Mouse (Mus musculus) splenic B cell, adult 2 months (primary cell): ENCODE data around the gene Bcas2.
A peak's percentile ranks its signal among the peaks of the same experiment; 100 is the strongest.
"Not testable (repeated sequence)": the region's sequence is repeated elsewhere in the genome, so short reads cannot be mapped to it uniquely, and the experiment has no call there.

Experiments
- DNase-seq: peaks from one replicate; pipeline ENCODE4 v3.0.0-alpha.2; 2011; ENCODE audit warnings: low read depth, low spot score
- H3K27me3 ChIP-seq: 2 replicates; pipeline ENCODE4 v1.6.1; 2012; ENCODE audit warnings: mild to moderate bottlenecking, low read length, moderate library complexity, mixed read lengths; ENCODE audit not compliant: control insufficient read depth, poor library complexity, insufficient read depth, severe bottlenecking
- H3K36me3 ChIP-seq: 2 replicates; pipeline ENCODE4 v1.6.1; 2012; ENCODE audit warnings: mild to moderate bottlenecking, low read length, moderate library complexity, mixed read lengths; ENCODE audit not compliant: control insufficient read depth, poor library complexity, insufficient read depth, severe bottlenecking

Gene Bcas2

GRCm38 (mm10) chr3:103188856-103189255 lies 17.4 kb downstream of the Bcas2 start:
- DNase-seq = no peak

GRCm38 (mm10) chr3:103192161-103192560 lies 20.7 kb downstream of the Bcas2 start:
- H3K36me3 ChIP-seq = no peaks in the 10 kb centered on the region
- DNase-seq = no peak

More at GRCm38 (mm10) chr3:103188856-103189255, 17.4 kb downstream of the Bcas2 start:
- Histone ChIP-seq H3K36me3 (no peaks in the 10 kb centered on the region), H3K27me3 (no peaks in the 10 kb centered on the region)

GRCm38 (mm10) chr3:103193186-103193585 lies 21.7 kb downstream of the Bcas2 start:
- Histone ChIP-seq H3K27me3 (no peaks in the 10 kb centered on the region), H3K36me3 (no peaks in the 10 kb centered on the region)
- DNase-seq = no peak

More at GRCm38 (mm10) chr3:103192161-103192560, 20.7 kb downstream of the Bcas2 start:
- H3K27me3 ChIP-seq = no peaks in the 10 kb centered on the region

GRCm38 (mm10) chr3:103196320-103196823 lies 24.9 kb downstream of the Bcas2 start:
- no peak for DNase-seq
- Histone ChIP-seq H3K27me3 (no peaks in the 10 kb centered on the region), H3K36me3 (no peaks in the 10 kb centered on the region)

- Histone ChIP-seq H3K36me3 (no peaks in the 10 kb centered on the region), H3K27me3 (no peaks in the 10 kb centered on the region)
- no peak for DNase-seq
Measured at GRCm38 (mm10) chr3:103199386-103199785, 27.9 kb downstream of the Bcas2 start.

- H3K36me3 ChIP-seq, H3K27me3 ChIP-seq, DNase-seq: not testable (repeated sequence)
Measured at GRCm38 (mm10) chr3:103201105-103201504, 29.6 kb downstream of the Bcas2 start.

- H3K27me3 ChIP-seq = no peaks in the 10 kb centered on the region
- DNase-seq = no peak
- H3K36me3 ChIP-seq = no peaks in the 10 kb centered on the region
Measured at GRCm38 (mm10) chr3:103203554-103203953, 32.1 kb downstream of the Bcas2 start.

- no peak for DNase-seq
- H3K27me3 ChIP-seq = no peaks in the 10 kb centered on the region
- no peaks in the 10 kb centered on the region for H3K36me3 ChIP-seq
Measured at GRCm38 (mm10) chr3:103204445-103204844, 33.0 kb downstream of the Bcas2 start.

- H3K36me3 ChIP-seq = no peaks in the 10 kb centered on the region
- H3K27me3 ChIP-seq = no peaks in the 10 kb centered on the region
- peak; percentile 91 for DNase-seq
Measured at GRCm38 (mm10) chr3:103206393-103206792, 34.9 kb downstream of the Bcas2 start.

GRCm38 (mm10) chr3:103207749-103208148 lies 36.3 kb downstream of the Bcas2 start:
- Histone ChIP-seq H3K27me3 (no peaks in the 10 kb centered on the region), H3K36me3 (no peaks in the 10 kb centered on the region)
- no peak for DNase-seq

GRCm38 (mm10) chr3:103208237-103208636 lies 36.8 kb downstream of the Bcas2 start:
- Histone ChIP-seq H3K27me3 (no peaks in the 10 kb centered on the region), H3K36me3 (no peaks in the 10 kb centered on the region)
- no peak for DNase-seq

- Histone ChIP-seq H3K36me3 (no peaks in the 10 kb centered on the region), H3K27me3 (no peaks in the 10 kb centered on the region)
- DNase-seq = no peak
Measured at GRCm38 (mm10) chr3:103211101-103211500, 39.6 kb downstream of the Bcas2 start.

GRCm38 (mm10) chr3:103212142-103212541 lies 40.7 kb downstream of the Bcas2 start:
- Histone ChIP-seq H3K36me3 (no peaks in the 10 kb centered on the region), H3K27me3 (no peaks in the 10 kb centered on the region)
- DNase-seq = no peak

GRCm38 (mm10) chr3:103213537-103213936 lies 42.1 kb downstream of the Bcas2 start:
- no peak for DNase-seq

GRCm38 (mm10) chr3:103214593-103215285 lies 43.3 kb downstream of the Bcas2 start:
- DNase-seq = no peak
- H3K36me3 ChIP-seq = no peaks in the 10 kb centered on the region
- H3K27me3 ChIP-seq = no peaks in the 10 kb centered on the region

More at GRCm38 (mm10) chr3:103213537-103213936, 42.1 kb downstream of the Bcas2 start:
- no peaks in the 10 kb centered on the region for H3K36me3 ChIP-seq
- H3K27me3 ChIP-seq = no peaks in the 10 kb centered on the region

- not testable (repeated sequence) for H3K27me3 ChIP-seq, H3K36me3 ChIP-seq, DNase-seq
Measured at GRCm38 (mm10) chr3:103215399-103215798, 43.9 kb downstream of the Bcas2 start.
